Mouse (Mus musculus) retina, postnatal 1 day (tissue): Measurements from ENCODE around the gene Btbd9.
"Not testable (repeated sequence)": the region's sequence is repeated elsewhere in the genome, so short reads cannot be mapped to it uniquely, and the experiment has no call there.

Source experiments
- DNase-seq: peaks from one replicate; pipeline ENCODE4 v3.0.0-alpha.2; 2012

The Btbd9 gene

DNA sequence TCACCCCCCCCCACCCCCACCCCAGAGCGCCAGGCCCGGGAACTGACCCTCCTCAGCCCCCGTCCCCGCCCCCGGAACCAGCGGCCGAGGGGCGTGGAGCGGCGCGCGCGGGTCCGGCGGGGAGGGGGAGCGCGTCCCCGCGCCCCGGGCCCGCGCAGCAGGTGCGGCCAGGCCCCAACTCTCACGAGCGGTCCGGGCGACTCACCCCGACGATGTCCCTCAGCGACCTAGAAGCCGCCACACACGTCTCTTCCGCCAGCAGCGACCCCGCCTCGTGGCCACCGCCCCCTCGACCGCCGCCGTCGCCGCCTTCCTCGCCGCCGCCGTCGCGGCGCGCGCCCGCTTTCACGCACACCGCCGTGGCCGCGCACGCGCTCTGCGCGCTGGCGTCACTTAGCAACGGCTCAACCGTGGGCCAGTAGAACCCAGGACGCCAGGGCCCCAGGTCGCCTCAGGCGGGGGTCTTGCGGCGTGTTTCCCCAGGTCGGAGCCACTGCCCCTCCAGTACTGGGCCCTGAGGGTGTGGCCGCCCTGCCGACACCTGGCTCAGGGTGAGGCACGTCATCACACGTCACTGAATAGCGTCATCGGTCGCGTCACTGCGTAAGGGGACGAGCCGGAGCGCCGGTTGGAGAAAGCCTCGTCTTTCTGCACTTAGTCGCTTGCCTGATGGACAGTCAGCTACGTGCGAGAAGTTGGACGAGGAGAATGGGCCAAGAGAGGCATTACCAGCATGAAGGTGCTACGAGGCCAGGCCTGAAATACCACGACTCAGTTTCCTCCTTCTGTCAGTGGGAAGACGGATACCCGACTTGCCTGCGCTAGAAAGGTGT is at the start of gene Btbd9:
TSS of gene Btbd9 (minus strand) at position 548 of the 833 bp plus-strand sequence.
- peak; percentile 94 for DNase-seq

DNA sequence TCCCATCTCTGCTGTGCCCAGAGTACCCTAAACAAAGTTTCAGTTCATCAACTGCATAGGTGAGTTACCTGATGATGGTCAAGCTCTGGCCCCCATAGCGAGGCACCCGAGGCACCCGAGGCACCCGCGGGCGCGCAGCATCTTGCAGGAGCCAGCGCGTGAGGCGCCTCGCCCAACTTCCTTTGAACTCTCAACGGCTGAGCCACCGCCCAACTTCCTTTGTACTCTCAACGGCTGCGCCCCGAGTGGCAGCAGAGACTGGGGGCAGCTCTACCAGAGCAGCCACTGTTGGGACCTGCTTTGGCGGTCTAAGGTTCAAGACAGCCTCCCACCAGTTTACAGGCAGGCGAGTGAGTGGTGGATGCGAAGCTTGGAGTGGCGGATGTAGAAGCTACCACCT is 47.8 kb upstream of the Btbd9 start, which contains the start of gene Dnah8:
TSS of gene Dnah8 (plus strand) at position 223 of the 400 bp plus-strand sequence.
- not testable (repeated sequence) for DNase-seq

GRCm38 (mm10) chr17:30623200-30623599 is 46.9 kb upstream of the Btbd9 start:
- no peak for DNase-seq

DNA sequence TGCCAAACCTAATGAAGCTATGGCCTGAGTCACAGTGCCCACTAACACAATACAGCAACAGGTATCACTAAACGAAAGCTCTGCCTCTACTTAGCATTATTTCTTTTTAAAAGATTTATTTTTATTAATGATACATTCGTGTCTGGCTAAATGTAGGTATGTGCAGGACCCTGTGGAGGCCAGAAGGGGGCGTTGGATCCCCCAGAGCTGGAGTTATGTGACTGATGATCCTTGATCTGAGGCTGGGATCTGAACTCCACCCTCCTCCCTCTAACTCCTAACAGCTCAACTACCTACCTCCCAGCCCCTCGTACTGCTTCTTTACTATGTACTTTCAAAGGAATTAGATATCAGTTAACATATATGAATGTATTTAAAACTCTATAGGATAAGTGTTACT is 45.2 kb upstream of the Btbd9 start:
- no peak for DNase-seq

GRCm38 (mm10) chr17:30620548-30620947 is 44.3 kb upstream of the Btbd9 start:
- no peak for DNase-seq

GRCm38 (mm10) chr17:30619153-30619552 is 42.9 kb upstream of the Btbd9 start:
- DNase-seq = no peak

DNA sequence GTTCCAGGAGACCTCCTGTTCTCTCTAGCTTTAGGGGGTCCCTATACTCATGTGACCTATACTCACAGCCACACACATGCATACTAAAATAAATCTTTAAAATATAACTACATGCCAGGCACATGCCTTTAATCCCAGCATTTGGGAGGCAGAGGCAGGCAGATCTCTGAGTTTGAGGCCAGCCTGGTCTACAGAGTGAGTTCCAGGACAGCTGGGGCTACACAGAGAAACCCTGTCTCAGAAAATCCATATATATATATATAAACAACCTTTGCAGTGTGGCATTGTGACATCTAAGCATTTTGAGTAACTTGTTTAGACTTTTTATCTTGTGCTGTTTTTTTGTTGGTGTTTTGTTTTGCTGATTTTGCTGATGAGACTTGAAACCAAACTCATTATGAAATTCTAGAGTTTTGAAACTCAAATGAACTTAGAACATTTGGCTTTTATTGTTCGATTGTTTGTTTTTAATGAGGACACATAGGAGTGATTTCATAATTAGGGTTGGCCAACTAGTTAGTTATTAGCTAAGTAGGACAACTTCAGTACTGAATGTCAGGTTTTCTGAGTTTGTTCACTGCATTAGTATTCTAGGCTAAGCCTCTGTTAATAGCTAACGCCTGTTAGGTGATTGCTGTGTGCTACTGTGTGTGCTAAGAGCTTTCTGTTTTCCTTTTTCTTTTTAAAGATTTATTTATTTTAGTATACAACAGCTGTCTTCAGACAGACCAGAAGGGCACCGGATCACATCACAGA is 42.0 kb upstream of the Btbd9 start:
- no peak for DNase-seq

DNA sequence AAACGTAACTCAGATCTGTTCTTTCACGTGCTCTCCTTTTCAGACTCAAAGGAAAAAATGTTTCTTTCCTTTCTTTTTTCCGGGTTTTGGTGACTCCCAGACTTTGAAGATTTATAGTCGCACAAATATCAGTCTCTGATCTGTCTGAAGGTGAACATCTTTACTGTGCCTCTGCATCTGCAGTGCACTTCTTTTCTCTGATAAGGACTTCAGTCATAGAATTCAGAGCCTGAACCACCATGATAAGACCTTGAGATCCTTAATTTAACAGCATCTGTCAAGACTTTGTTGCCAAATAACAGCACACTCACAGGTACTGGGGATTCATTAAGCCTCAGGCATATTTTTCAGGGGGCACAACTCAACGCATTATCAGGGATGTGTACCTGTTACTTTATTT is 39.9 kb upstream of the Btbd9 start:
- DNase-seq = no peak

- DNase-seq = no peak
These were observed 37.1 kb upstream of the Btbd9 start for GRCm38 (mm10) chr17:30613350-30613749.

- peak; percentile 97 for DNase-seq
These were observed 36.0 kb upstream of the Btbd9 start for GRCm38 (mm10) chr17:30612075-30612859.

DNA sequence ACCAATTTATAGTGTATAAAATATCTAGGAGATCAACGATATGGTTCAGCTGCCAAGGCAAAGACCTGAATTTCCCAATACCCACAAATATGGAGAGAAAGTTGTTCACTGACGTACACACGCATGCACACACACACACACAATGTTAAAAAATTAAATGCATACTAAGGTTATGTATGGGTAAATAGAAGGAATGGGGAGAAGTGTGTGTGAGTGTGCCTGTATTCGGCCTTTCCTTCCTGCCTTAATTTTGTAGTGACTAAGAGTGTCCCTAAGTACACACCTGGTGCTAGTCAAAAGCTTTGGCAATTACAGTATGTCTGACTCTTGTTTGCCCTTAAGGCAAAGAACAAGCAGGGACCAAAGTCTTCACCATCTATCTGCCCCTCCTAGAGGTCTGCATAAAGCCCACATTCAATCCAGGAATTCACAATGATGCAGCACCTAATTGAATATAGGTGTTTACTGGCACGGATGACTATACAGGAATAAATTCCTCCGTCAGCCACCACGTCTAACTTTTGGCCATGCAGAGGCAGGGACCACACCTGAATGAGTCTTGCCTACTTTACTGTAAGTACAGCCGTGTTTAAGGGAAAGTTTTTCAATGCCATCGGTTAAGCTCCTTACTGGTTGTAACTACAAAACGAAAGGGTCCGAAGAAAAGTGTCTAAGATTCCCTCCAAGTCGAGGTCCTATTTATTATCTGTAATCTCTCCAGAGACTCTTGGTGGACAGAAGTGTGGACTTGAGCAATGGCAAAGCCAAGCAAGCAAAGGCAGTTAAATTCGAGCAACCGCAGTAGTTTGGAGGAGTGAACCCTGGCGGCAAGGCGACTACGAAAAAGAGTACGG is 35.2 kb upstream of the Btbd9 start:
- DNase-seq = no peak

DNA sequence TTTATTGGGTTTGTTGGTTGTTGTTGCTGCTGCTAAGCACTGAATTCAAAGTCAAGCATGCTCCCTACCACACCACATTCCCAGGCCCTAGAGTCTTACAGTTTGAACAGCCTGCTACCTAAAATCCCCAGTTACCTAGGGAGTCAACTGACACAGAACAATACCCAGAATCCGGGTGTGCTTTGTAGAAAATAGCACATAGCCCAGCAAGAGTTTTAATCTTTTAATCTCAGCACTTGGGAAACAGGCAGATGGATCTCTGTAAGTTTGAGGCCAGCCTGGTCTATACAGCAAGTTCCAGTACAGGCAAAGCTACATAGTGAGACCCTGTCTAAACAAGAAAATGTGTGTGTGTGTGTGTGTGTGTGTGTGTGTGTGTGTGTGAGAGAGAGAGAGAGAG is 34.5 kb upstream of the Btbd9 start:
- DNase-seq = no peak

DNA sequence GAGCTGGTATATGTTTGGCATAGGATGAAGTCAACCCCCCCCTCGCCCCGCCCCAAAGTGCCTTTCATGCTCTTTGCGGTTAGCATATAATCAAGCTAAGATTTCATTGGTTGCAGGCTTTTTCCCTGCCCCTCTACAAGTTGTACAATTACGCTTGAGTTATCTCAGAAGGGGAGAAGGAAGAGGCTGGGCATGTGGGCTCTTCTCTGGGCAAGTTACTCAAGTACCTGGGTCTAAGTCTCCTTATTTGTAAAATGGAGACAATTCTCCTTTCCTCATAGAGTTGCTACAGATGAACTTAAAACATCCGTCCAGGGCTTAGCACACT is 33.7 kb upstream of the Btbd9 start:
- no peak for DNase-seq

DNA sequence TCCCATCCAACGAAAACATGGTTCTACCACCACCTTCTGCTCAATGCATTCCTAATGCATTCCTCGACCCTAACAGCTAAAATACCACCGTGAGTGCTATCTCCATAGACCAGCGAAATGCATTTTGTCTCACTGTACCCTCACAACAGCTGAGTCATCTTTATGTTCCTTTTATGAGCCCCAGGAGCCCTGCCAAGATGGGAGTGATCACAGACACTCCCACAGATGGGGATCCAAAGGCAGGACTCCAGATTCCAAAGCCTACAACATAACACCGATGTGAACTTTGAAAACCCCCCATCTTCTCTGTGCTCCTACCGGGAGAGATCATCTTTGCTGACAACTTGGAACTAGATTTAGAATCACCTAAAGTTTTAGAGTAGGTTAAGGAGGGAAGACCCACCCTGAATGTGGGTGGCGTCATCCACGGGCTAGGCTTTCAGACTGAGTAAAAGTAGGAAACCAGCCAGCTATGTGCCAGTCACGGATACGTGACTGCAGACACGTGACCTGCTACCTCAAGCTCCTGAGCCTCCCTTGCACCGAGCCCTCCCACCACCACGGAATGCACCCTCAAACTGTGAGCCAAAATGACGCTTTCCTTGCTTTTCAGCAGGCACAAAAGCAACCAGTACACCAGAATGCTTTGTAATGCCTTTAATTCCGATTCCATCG is 33.2 kb upstream of the Btbd9 start:
- DNase-seq = no peak

DNA sequence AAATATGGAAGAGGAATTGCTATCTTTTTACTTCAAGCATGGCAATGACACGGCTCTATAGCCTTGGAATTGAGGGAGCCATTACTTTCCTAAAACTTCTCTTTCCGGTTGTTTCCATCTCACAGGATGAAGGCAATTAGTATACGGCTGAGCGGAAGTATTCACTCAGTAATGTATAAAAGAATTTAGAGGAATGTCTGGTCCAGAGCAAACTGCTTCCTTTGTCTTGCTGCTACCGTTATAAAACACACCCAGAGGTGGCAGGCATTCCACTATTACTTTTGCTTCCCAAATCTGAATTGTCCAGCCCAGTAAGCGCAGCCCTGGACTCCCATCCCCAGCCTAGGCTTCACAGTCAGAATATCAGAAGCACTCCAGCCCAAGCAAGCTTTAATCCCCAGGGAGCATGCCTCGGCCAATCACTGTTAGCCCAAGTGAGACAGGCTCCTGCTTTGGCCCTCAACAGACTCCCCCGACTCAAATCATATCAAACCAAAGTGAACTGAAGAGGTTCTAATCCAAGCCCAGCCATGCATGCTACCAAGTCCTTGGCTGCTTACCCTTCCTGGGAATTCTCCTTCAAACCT is 31.7 kb upstream of the Btbd9 start:
- DNase-seq = peak; percentile 50

- DNase-seq = no peak
These were observed 31.0 kb upstream of the Btbd9 start for GRCm38 (mm10) chr17:30607330-30607729.

DNA sequence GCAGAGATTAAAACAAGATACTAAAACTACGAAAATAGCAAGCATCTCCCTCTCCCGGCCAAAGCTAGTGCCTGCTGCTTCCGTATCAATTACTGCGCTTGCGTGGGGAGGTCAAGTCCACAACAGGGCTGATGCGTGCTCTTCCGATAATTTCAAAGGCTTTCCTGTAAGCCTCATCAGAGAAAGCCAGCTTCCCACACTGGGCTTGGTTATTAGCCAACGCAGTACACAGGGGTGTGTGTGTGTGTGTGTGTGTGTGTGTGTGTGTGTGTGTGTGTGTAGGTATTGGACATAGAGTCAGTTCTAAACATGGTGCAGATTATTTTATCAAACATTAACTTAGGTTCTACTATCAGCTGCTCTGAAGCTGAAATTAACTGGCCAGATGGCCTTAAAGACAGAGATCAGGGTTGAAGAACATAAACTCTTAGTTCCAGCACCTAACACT is 30.4 kb upstream of the Btbd9 start:
- DNase-seq = no peak

DNA sequence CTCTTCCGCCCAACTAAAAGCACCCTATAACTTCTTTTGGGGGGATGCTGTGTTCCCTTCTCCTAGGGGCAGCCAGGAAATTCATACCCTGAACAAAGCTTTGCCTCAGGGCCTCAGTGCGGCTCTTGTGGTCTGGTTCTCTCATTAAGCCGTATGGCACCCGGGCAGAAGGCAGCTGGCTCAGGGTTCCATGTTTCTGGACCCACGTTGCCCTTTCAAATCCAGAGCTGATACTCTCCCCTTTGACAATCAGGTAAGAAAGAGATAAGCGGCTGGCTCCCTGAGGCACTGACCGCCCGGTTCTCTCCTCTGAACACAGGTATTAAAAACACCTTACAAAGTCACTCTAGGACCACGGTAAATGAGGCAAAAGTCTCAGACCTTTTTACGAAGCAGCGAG is 29.9 kb upstream of the Btbd9 start:
- DNase-seq = no peak

DNA sequence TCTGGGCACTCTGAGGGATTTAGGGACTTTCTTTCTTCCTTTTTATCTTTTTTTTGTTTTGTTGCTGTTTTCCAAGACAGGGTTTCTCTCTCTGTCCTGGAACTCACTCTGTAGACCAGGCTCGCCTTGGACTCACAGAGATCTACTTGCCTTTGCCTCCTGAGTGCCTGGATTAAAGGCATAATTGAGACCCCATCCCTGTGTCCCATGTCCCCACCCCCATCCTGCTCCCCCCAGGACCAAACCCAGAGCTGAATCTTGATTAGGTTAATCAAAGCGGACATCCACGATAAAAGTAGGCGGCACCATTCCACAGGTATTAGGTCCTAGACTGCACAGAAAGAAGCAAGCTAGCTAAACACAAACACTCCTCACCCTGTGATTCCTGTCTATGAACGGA is 28.7 kb upstream of the Btbd9 start:
- no peak for DNase-seq

DNA sequence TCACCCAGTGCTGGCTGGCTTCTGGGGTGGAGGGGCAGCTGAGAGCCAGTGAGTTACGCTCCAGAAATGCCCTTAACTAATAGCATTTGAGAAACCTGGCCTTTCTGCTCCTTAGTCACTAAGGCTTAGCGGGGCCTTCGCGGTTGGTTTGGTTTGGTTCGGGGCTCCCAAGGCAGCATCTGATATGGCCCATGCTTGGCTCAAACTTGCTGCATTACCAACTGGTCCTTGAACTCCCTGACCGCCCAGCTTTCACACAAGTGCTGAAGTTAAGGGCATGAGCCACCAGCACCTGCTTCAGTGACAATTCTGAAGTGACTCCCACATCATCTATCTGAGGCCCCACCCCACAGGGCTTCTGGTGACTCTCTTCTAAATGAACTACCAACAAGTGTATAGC is 28.0 kb upstream of the Btbd9 start:
- DNase-seq = no peak

- DNase-seq = no peak
These were observed 25.9 kb upstream of the Btbd9 start for GRCm38 (mm10) chr17:30602175-30602574.
